Mouse (Mus musculus) G1E (cell line): ENCODE results near the gene Shmt2.

Source experiments
- CTCF ChIP-seq: IDR thresholded peaks from 2 replicates; pipeline ENCODE4 v1.5.1; 2012; ENCODE audit warnings: low read depth, low read length, inconsistent platforms, mixed read lengths
- GATA1 ChIP-seq: IDR thresholded peaks from 2 replicates; pipeline ENCODE4 v1.6.1; 2012; ENCODE audit warnings: borderline replicate concordance, low read length, inconsistent platforms, mixed read lengths
- GATA2 ChIP-seq: IDR thresholded peaks from 2 replicates; pipeline ENCODE4 v1.6.1; 2012; ENCODE audit warnings: low read depth, low read length, inconsistent platforms, borderline replicate concordance
- POLR2AphosphoS5 ChIP-seq: IDR thresholded peaks from 2 replicates; pipeline ENCODE4 v1.6.1; 2012; ENCODE audit warnings: low read depth, low read length, inconsistent platforms; ENCODE audit not compliant: insufficient replicate concordance

DNA sequence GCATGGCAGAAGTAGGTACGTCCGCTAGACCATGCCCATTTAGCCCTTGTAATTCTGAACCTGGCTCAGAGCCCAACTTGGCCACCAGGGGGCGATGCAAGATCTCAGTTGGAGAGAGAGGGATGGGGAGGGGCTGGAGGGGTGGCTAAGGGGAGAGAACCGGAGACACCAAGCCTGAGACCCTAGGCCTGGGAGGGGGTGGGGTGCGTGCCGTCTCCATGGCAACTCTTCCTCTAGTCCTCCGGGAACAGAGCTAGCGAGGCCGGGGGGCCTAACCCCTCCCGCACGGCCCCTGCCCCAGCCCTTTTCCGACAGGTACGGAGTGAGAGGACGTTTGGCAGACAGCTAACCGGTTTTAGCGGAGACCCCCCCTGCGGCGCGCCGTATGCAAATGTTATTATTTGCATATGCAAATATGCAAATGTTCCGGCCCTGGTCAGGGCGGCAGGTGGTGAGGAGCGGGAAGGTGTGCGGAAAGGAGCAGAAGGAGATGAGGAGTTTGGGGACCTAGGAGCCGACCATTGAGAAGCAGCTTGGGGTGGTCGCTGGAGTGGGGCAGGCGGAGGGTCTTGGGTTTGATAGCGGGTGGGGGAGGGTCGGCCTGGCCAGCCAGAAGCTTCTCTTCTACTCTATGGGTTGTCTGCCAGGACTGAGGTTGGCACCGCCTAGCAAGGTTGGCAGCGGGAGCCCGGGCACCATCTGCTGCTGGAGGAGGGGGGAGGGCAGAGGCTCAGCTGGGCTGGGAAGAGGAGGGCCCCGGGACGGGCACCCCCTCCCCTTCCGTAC, 13.0 kb downstream of the Shmt2 start:
- TF ChIP-seq CTCF (peak; percentile 68), GATA1 (no peak), POLR2AphosphoS5 (no peak), GATA2 (no peak)
